Mouse (Mus musculus) right cerebral cortex, adult 2 months (tissue): ENCODE measurements around the gene Dgke.
A peak's percentile ranks its signal among the peaks of the same experiment; 100 is the strongest.
"Not testable (repeated sequence)": the region's sequence is repeated elsewhere in the genome, so short reads cannot be mapped to it uniquely, and the experiment has no call there.

Source experiments
- DNase-seq, 2 experiments: peaks; one replicate each; pipeline ENCODE4 v3.0.0; 2021 to 2022; ENCODE audit warnings: low spot score in 2 of 2

Gene Dgke

GRCm38 (mm10) chr11:89066750-89067149 lies at the start of gene Dgke:
Dgke (minus strand) TSS chr11:89066850.
- no peak for DNase-seq

- no peak for DNase-seq
These were observed 40.6 kb upstream of the Dgke start for GRCm38 (mm10) chr11:89107180-89107807.

GRCm38 (mm10) chr11:89105823-89106222 lies 39.2 kb upstream of the Dgke start:
- DNase-seq: no peak

- no peak for DNase-seq
These were observed 38.6 kb upstream of the Dgke start for GRCm38 (mm10) chr11:89105211-89105610.

GRCm38 (mm10) chr11:89103166-89103565 lies 36.5 kb upstream of the Dgke start:
- DNase-seq: no peak

- DNase-seq: peak; percentile 69 to 77
These were observed 34.2 kb upstream of the Dgke start for GRCm38 (mm10) chr11:89100826-89101321.

- peak; percentile 84 to 85 for DNase-seq
These were observed 33.8 kb upstream of the Dgke start for GRCm38 (mm10) chr11:89100403-89100802.

- DNase-seq: no peak
These were observed 32.3 kb upstream of the Dgke start for GRCm38 (mm10) chr11:89098930-89099329.

GRCm38 (mm10) chr11:89098083-89098835 lies 31.6 kb upstream of the Dgke start:
- no peak for DNase-seq

- DNase-seq: not testable (repeated sequence)
These were observed 30.6 kb upstream of the Dgke start for GRCm38 (mm10) chr11:89097292-89097691.

GRCm38 (mm10) chr11:89095306-89095705 lies 28.7 kb upstream of the Dgke start:
- DNase-seq: no peak

GRCm38 (mm10) chr11:89092714-89093113 lies 26.1 kb upstream of the Dgke start:
- peak in 1 of 2 experiments; percentile 38 for DNase-seq

- not testable (repeated sequence) for DNase-seq
These were observed 23.7 kb upstream of the Dgke start for GRCm38 (mm10) chr11:89090359-89090758.

- no peak for DNase-seq
These were observed 22.1 kb upstream of the Dgke start for GRCm38 (mm10) chr11:89088754-89089153.

GRCm38 (mm10) chr11:89086208-89086809 lies 19.7 kb upstream of the Dgke start:
- DNase-seq: no peak

GRCm38 (mm10) chr11:89084601-89085000 lies 18.0 kb upstream of the Dgke start:
- DNase-seq: peak; percentile 49 to 59

GRCm38 (mm10) chr11:89082691-89083090 lies 16.0 kb upstream of the Dgke start:
- DNase-seq: not testable (repeated sequence)

GRCm38 (mm10) chr11:89081906-89082305 lies 15.3 kb upstream of the Dgke start:
- not testable (repeated sequence) for DNase-seq

- no peak for DNase-seq
These were observed 12.5 kb upstream of the Dgke start for GRCm38 (mm10) chr11:89078996-89079680.

- DNase-seq: no peak
These were observed 11.7 kb upstream of the Dgke start for GRCm38 (mm10) chr11:89078305-89078704.

- DNase-seq: no peak
These were observed 11.0 kb upstream of the Dgke start for GRCm38 (mm10) chr11:89077601-89078000.

GRCm38 (mm10) chr11:89076370-89076821 lies 9.7 kb upstream of the Dgke start:
- DNase-seq: no peak
